In genomic region chr7:25382541-25382940, GRCm38 (mm10) we compare ENCODE assay signal across 23 mouse cellular contexts. TPM values are rescaled to one million over a fixed set of nuclear protein-coding genes. Genes with fewer than 3 reads are reported as not detected.
DNase-seq lines count a peak whose midpoint lies in the region.
"Had no signal": no experiment of that assay in that cellular context is flagged by ENCODE, and none has a peak within 500 bp of the region (broad histone marks: within the 10 kb centered on the region; RNA-seq: fewer than 3 reads in every experiment).

No protein-coding gene starts in this region.

- peaks cover 42% of the 10 kb centered on the region for H3K27me3 ChIP-seq in forebrain, embryonic 10.5 days (ENCODE audit: poor library complexity, severe bottlenecking)
- H3K27me3 ChIP-seq: CH12.LX, Patski had no signal

- peak; percentile 4 for DNase-seq in adrenal gland, postnatal 14 days
- DNase-seq in adrenal gland, postnatal 25 days: no peak
- peak; percentile 71 for DNase-seq in R1 (ENCODE audit: low read depth, low spot score)
- no peak for DNase-seq in forebrain, embryonic 10.5 days (ENCODE audit: extremely low spot score, low spot score)
- DNase-seq: adrenal gland, adult 8-10 months; adrenal gland, postnatal 36 days; B cell, adult 2 months; cerebellum, adult 8-10 months; cerebellum, adult 9-11 months had no signal

- H3K4me1 ChIP-seq in brown adipose tissue, adult 24 weeks (ENCODE audit: control insufficient read depth, insufficient read depth, insufficient read length, low read length): peaks cover 16% of the 10 kb centered on the region; the same call in 1 of the 2 replicates
- H3K4me1 ChIP-seq in forebrain, embryonic 10.5 days: peaks cover 24% of the 10 kb centered on the region

- no peak overlapping the region for H3K4me3 ChIP-seq in brown adipose tissue, adult 24 weeks (ENCODE audit: insufficient read depth, low read depth, low read length)
- no peak overlapping the region for H3K4me3 ChIP-seq in forebrain, embryonic 10.5 days
- H3K4me3 ChIP-seq: embryonic facial prominence, embryonic 10.5 days; embryonic facial prominence, embryonic 12.5 days; forebrain, embryonic 12.5 days had no signal

- peaks cover 49% of the 10 kb centered on the region for H3K36me3 ChIP-seq in forebrain, embryonic 10.5 days (replicated peaks)

- peak overlapping the region; percentile 36; the same call in 1 of the 2 replicates for H3K27ac ChIP-seq in brown adipose tissue, adult 24 weeks (replicated peaks; ENCODE audit: low read depth, low read length)
- H3K27ac ChIP-seq in forebrain, embryonic 10.5 days: no peak overlapping the region
- H3K27ac ChIP-seq: embryonic facial prominence, embryonic 10.5 days; embryonic facial prominence, embryonic 12.5 days; forebrain, embryonic 12.5 days had no signal

- no peaks in the 10 kb centered on the region for H3K9me3 ChIP-seq in forebrain, embryonic 10.5 days
- H3K9me3 ChIP-seq: embryonic facial prominence, embryonic 10.5 days; embryonic facial prominence, embryonic 12.5 days; forebrain, embryonic 12.5 days; G1E had no signal

RNA-seq across cellular contexts. Expression of gene Cnfn, which starts 13.0 kb away (rescaled TPM):
- not detected in 2 replicates for total RNA-seq in adrenal gland, postnatal 14 days (2021)
- total RNA-seq in adrenal gland, postnatal 25 days (2021): not detected in 2 replicates
- not detected in 2 replicates for polyA plus RNA-seq in brown adipose tissue, adult 24 weeks (2012; ENCODE audit: insufficient read depth, insufficient read length, missing spikeins)
- not detected in 2 replicates for polyA plus RNA-seq in forebrain, embryonic 10.5 days (2016; fragmentation: Nextera tagmentation; extraction: Ambion mirVana)
- total RNA-seq: adrenal gland, adult 18-20 months; adrenal gland, adult 8-10 months; adrenal gland, postnatal 36 days; CH12.LX; G1E had no signal
- polyA plus RNA-seq: activated CD4-positive, CD25-positive, alpha-beta regulatory T cell, adult 4 months; CD4-positive, CD25-positive, alpha-beta regulatory T cell, adult 4 months; cortical plate, adult 2 months; embryonic facial prominence, embryonic 10.5 days; forebrain, embryonic 12.5 days; forebrain, embryonic 14.5 days; forebrain, embryonic 16.5 days; frontal cortex, adult 2 months; G1E; Patski had no signal

RNA-seq across cellular contexts. Expression of gene Lipe, which starts 16.0 kb away (rescaled TPM):
- 400 and 439 TPM in 2 replicates for total RNA-seq in adrenal gland, postnatal 14 days (2021)
- total RNA-seq in adrenal gland, postnatal 25 days (2021): 295 and 303 TPM in 2 replicates
- polyA plus RNA-seq in brown adipose tissue, adult 24 weeks (2012; ENCODE audit: insufficient read depth, insufficient read length, missing spikeins): 1,111 and 1,189 TPM in 2 replicates
- 7.4 and 7.5 TPM in 2 replicates for polyA plus RNA-seq in forebrain, embryonic 10.5 days (2016; fragmentation: Nextera tagmentation; extraction: Ambion mirVana)

RNA-seq across cellular contexts. Expression of gene Cxcl17, which starts 30.1 kb away (rescaled TPM):
- total RNA-seq in adrenal gland, postnatal 14 days (2021): 0.53 TPM in 1 of 2 replicates, not detected in the other
- total RNA-seq in adrenal gland, postnatal 25 days (2021): not detected in 2 replicates
- polyA plus RNA-seq in brown adipose tissue, adult 24 weeks (2012; ENCODE audit: insufficient read depth, insufficient read length, missing spikeins): not detected in 2 replicates
- polyA plus RNA-seq in forebrain, embryonic 10.5 days (2016; fragmentation: Nextera tagmentation; extraction: Ambion mirVana): 0.43 and 0.71 TPM in 2 replicates
- total RNA-seq: adrenal gland, adult 18-20 months; adrenal gland, adult 8-10 months; adrenal gland, postnatal 36 days; CH12.LX; G1E had no signal
- polyA plus RNA-seq: activated CD4-positive, CD25-positive, alpha-beta regulatory T cell, adult 4 months; CD4-positive, CD25-positive, alpha-beta regulatory T cell, adult 4 months; cortical plate, adult 2 months; forebrain, embryonic 14.5 days; frontal cortex, adult 2 months; G1E had no signal

Comparison
In these comparisons a context has a peak if more than half of its experiments do, and no peak if none do; other contexts are left out.
1. DNase-seq: peak in adrenal gland, postnatal 14 days (single experiment) and R1 (single experiment); none in adrenal gland, postnatal 25 days (single experiment) and forebrain, embryonic 10.5 days (single experiment).